Comparison of ENCODE assay signal across 13 mouse cellular contexts in the genomic region with DNA sequence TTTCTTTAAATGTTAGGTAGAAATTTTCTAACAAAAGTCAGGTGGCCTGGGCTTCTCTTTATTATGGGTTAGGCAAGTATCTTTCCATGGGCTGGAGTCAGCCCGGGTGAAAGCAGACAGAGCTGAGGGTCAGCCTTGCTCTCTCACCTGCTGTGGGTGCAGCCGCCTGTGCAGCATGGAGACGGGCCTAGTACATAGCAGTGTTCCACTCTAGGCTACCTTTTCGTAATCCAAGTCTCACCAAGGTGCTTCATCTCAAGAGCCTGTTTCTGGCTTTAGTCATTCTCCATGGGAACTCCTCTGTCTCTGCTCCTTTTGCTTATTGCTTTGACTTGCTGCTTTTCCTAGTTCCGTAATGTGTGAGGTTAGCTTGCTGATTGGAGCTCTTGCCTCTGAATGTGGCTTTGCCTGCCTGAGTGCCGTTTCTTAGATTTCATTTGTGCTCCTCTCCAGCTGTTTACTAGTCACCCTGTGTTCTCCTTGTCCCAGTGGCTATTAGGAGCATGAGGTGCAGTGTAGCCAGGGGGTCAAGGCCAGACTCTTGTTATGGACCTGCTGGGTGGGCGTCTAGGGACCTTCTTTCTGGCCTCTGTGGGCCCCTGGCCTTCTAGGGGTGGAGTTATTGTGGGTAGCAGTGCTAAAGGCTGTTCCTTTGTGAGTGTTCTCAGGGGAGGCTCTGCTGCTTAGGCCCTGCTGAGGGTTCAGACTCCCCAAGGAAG.
"Had no signal": no experiment of that assay in that cellular context is flagged by ENCODE, and none has a peak within 500 bp of the region (broad histone marks: within the 10 kb centered on the region; RNA-seq: fewer than 3 reads in every experiment).

No protein-coding gene starts in this region.

- H3K4me2 ChIP-seq: limb, embryonic 15.5 days; liver, embryonic 15.5 days; midbrain, embryonic 13.5 days; stomach, embryonic 15.5 days had no signal

- H3K4me1 ChIP-seq: midbrain, embryonic 13.5 days had no signal

- DNase-seq: kidney, adult 18-20 months; kidney, postnatal 10 days; kidney, postnatal 4 days; right cerebral cortex, postnatal 14 days; thymus, postnatal 4 days had no signal

- H3K4me3 ChIP-seq: layer of hippocampus, adult 2 months; limb, embryonic 15.5 days; liver, embryonic 15.5 days; megakaryocyte, embryonic 14.5 days; midbrain, embryonic 13.5 days; stomach, embryonic 15.5 days had no signal

- ATAC-seq: inflammation-experienced regulatory T-cells, adult 6 months; midbrain, embryonic 13.5 days had no signal

- H3K9ac ChIP-seq: limb, embryonic 15.5 days; liver, embryonic 15.5 days; midbrain, embryonic 13.5 days; stomach, embryonic 15.5 days had no signal

- H3K9me3 ChIP-seq: limb, embryonic 15.5 days; liver, embryonic 15.5 days; megakaryocyte, embryonic 14.5 days; midbrain, embryonic 13.5 days; stomach, embryonic 15.5 days had no signal

- H3K36me3 ChIP-seq: liver, embryonic 15.5 days; midbrain, embryonic 13.5 days; stomach, embryonic 15.5 days had no signal

- H3K27me3 ChIP-seq: limb, embryonic 15.5 days; liver, embryonic 15.5 days; megakaryocyte, embryonic 14.5 days; midbrain, embryonic 13.5 days; stomach, embryonic 15.5 days had no signal

- H3K27ac ChIP-seq: layer of hippocampus, adult 2 months; limb, embryonic 15.5 days; liver, embryonic 15.5 days; macrophage; midbrain, embryonic 13.5 days; stomach, embryonic 15.5 days had no signal
